Mouse (Mus musculus) heart, adult 2 months (tissue): Measurements from ENCODE around the gene Map3k20.

Source experiments
- CTCF ChIP-seq: fragments of 200-600 bp; IDR thresholded peaks from 2 replicates; pipeline ENCODE4 v1.8.1; 2022; ENCODE audit warnings: antibody characterized with exemption, mild to moderate bottlenecking, moderate library complexity
- EP300 ChIP-seq: fragments of 200-500 bp; IDR thresholded peaks from 2 replicates; pipeline ENCODE4 v1.6.1; 2011; ENCODE audit warnings: low read depth, low read length, control low read depth; ENCODE audit not compliant: insufficient read depth
- POLR2A ChIP-seq: fragments of 200-500 bp; IDR thresholded peaks from 2 replicates; pipeline ENCODE4 v1.6.1; 2011; ENCODE audit warnings: mild to moderate bottlenecking, low read depth, low read length, control low read depth; ENCODE audit not compliant: insufficient read depth

DNA sequence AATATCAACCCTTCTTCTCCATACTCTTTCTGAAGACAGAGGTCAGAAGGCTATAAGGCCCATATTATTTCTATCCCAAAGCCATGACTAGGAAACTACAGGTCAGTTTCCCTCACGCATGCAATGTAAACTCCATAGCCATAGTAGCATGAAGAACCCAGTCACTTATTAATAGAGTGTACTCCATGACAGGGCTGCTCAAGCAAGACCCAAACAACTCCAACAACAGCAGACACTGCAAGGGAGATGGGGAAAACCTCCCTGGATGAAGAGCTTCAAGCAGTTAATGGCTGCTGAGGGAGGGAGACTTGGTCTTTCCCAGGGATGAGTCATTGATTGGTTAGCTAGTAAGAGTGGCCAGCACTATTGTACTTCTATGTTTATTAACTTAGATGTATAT, 78.0 kb downstream of the Map3k20 start:
- TF ChIP-seq POLR2A (no peak), CTCF (no peak), EP300 (no peak)
